Mouse (Mus musculus) forebrain, postnatal 0 days (tissue): Measurements from ENCODE around the gene Igfbp7. TPM values are rescaled to one million over a fixed set of nuclear protein-coding genes. Genes with fewer than 3 reads are reported as not detected.

Source experiments
- ATAC-seq: fragments of 200-750 bp; cut with Nextera tagmentation; 2 replicates; pipeline ENCODE4 v1.8.0; 2017; ENCODE audit warnings: mild to moderate bottlenecking, moderate library complexity
- DNase-seq: peaks from one replicate; pipeline ENCODE4 v3.0.0-alpha.2; 2015
- H3K27ac ChIP-seq: fragments of 300-500 bp; sonication (generic); 2 replicates; pipeline ENCODE4 v1.5.1; 2014; ENCODE audit warnings: low read depth, mild to moderate bottlenecking, antibody characterized with exemption, low read length, moderate library complexity, mixed read lengths
- H3K27me3 ChIP-seq: fragments of 300-500 bp; sonication (generic); 2 replicates; pipeline ENCODE4 v1.6.1; 2014; ENCODE audit warnings: mild to moderate bottlenecking, low read length, mixed read lengths; ENCODE audit not compliant: insufficient read depth
- H3K36me3 ChIP-seq: fragments of 300-500 bp; sonication (generic); 2 replicates; pipeline ENCODE4 v1.6.1; 2014; ENCODE audit warnings: mild to moderate bottlenecking, moderate library complexity; ENCODE audit not compliant: insufficient read depth
- H3K4me1 ChIP-seq: fragments of 300-500 bp; sonication (generic); 2 replicates; pipeline ENCODE4 v1.6.1; 2014; ENCODE audit warnings: antibody characterized with exemption; ENCODE audit not compliant: insufficient read depth
- H3K4me2 ChIP-seq: fragments of 300-500 bp; sonication (generic); 2 replicates; pipeline ENCODE4 v1.6.1; 2014; ENCODE audit warnings: low read depth, mild to moderate bottlenecking, moderate library complexity
- H3K4me3 ChIP-seq: fragments of 300-500 bp; sonication (generic); 2 replicates; pipeline ENCODE4 v1.5.1; 2014; ENCODE audit warnings: low read depth, low read length, mixed read lengths
- H3K9ac ChIP-seq: fragments of 300-500 bp; sonication (generic); 2 replicates; pipeline ENCODE4 v1.6.1; 2014; ENCODE audit warnings: mild to moderate bottlenecking
- H3K9me3 ChIP-seq: fragments of 300-500 bp; sonication (generic); 2 replicates; pipeline ENCODE4 v1.6.1; 2016; ENCODE audit warnings: low read length
- CTCF ChIP-seq: sonication (generic); IDR thresholded peaks from 2 replicates; pipeline ENCODE4 v1.5.1; 2016; ENCODE audit warnings: antibody characterized with exemption, control low read depth, low read depth
- WGBS: fragments of 180-500 bp; shearing (Covaris S2); extraction: QIAGEN DNeasy Blood & Tissue Kit; methylation state at CpG from one replicate; pipeline ENCODE4 v1.1.7; 2014; 5-methylcytosine and 5-hydroxymethylcytosine counted together
- polyA plus RNA-seq: library from polyadenylated mRNA; unstranded; fragments of >200 nt; fragmentation: Nextera tagmentation; extraction: Ambion mirVana; gene quantifications from 2 replicates; pipeline ENCODE4 v1.2.1, GENCODE M21; 2015
- total RNA-seq: library from RNA; depleted of rRNA; stranded (reverse); fragments of >200 nt; gene quantifications from 2 replicates; pipeline ENCODE4 v1.2.3, GENCODE M21; 2014

Igfbp7 gene
- total and polyA plus RNA-seq, 2 experiments from 2014 or later: 44.3 to 88.3 TPM

DNA sequence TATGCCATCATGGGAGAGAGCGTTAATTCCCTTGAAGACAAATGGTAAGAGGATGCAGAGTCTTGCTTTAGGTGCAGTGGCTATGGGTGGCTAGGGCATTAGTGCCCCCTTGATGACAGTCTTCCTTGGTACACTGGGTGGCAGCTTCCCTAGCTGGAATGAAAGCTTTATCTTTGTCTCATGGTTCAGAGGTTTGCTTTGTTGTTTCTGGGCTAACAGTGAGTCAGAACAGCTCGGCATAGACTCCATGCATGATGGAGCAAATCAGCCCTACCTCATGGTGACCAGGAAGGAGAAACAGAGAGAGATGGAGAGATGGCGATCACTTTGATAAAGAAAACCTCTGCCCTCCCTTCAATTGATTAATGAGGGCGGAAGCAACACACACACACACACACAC lies 28.5 kb upstream of the Igfbp7 start:
- Histone ChIP-seq H3K4me1 (no peaks in the 10 kb centered on the region), H3K9me3 (no peaks in the 10 kb centered on the region), H3K4me2 (no peak overlapping the region), H3K27me3 (no peaks in the 10 kb centered on the region), H3K36me3 (no peaks in the 10 kb centered on the region), H3K4me3 (no peak overlapping the region), H3K9ac (no peak overlapping the region), H3K27ac (no peak overlapping the region)
- DNase-seq: no peak
- TF ChIP-seq CTCF: no peak
- 76% methylated on average over 4 of the region's 4 CpGs for WGBS
- no peak for ATAC-seq

DNA sequence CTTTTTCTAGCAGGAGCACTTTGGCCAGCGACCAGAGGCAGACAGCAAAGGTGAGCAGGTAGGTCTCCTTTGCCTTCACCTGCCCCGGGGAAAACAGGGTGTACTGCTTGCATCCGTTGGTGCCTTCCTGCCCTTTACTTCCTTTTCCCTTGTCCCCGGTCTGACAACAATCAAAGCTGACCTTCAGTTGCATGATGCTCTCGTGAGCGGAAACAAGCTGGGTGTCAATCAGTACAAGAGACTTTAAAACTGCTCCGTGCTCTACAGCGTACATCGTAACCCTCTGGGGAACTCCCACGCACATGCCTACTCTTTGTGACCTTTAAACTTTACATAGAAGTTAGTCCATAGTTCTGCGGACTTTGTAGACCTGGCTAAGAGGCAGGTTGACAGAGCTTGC lies 26.2 kb upstream of the Igfbp7 start:
- no peaks in the 10 kb centered on the region for H3K9me3 ChIP-seq
- no peaks in the 10 kb centered on the region for H3K4me1 ChIP-seq
- no peak overlapping the region for H3K9ac ChIP-seq
- no peak overlapping the region for H3K4me2 ChIP-seq
- no peak overlapping the region for H3K4me3 ChIP-seq
- no peaks in the 10 kb centered on the region for H3K36me3 ChIP-seq
- no peak for ATAC-seq
- H3K27ac ChIP-seq: no peak overlapping the region
- no peak for DNase-seq
- no peak for TF ChIP-seq CTCF
- WGBS: 82% methylated on average over 11 of the region's 11 CpGs
- H3K27me3 ChIP-seq: no peaks in the 10 kb centered on the region

DNA sequence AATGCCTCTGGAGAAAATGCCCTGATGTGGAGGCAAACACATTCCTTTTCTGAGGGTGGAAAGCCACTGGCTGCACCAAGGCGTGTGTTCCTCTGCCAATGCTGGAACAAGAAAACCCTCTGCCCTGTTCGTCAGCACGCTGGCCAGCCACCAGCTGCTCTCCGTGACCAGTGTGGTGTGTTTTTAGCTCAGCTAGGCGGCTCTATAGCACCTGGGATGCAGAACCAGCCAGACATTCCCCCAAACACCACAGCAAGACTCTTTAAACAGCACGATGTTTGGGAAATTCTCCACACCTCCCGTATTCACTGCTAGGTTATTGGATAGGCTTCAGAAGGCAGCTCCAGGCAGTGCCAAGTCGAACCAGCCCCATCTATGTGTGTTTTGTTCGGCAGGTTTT lies 25.7 kb upstream of the Igfbp7 start:
- Histone ChIP-seq H3K36me3 (no peaks in the 10 kb centered on the region), H3K9me3 (no peaks in the 10 kb centered on the region), H3K9ac (no peak overlapping the region), H3K27ac (no peak overlapping the region), H3K4me3 (no peak overlapping the region), H3K27me3 (no peaks in the 10 kb centered on the region), H3K4me1 (no peaks in the 10 kb centered on the region), H3K4me2 (no peak overlapping the region)
- WGBS: 63% methylated on average over 9 of the region's 9 CpGs
- no peak; the same call in 1 of the 2 replicates for ATAC-seq
- no peak for TF ChIP-seq CTCF
- DNase-seq: no peak

DNA sequence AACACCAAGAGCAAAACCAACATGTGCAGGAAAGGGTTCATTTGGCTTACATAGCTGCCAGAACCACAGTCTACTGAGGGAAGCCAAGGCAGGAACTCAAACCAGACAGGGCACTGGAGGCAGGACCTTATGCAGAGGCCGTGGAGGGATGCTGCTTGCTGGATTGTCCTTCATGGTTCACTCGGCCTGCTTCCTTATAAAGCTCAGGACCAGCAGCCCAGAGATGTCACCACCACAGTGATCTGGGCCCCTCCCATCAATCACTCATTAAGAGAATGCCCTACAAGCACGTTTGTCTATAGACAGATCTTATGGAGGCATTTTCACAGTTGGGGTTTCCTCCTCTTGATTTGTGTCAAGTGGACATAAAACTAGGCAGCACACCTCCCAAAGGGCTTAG lies 25.3 kb upstream of the Igfbp7 start:
- H3K36me3 ChIP-seq: no peaks in the 10 kb centered on the region
- no peaks in the 10 kb centered on the region for H3K27me3 ChIP-seq
- DNase-seq: no peak
- H3K9ac ChIP-seq: no peak overlapping the region
- TF ChIP-seq CTCF: no peak
- ATAC-seq: no peak
- H3K27ac ChIP-seq: no peak overlapping the region
- WGBS: 65% methylated on average over 3 of the region's 3 CpGs
- H3K4me3 ChIP-seq: no peak overlapping the region
- H3K4me1 ChIP-seq: no peaks in the 10 kb centered on the region
- H3K9me3 ChIP-seq: no peaks in the 10 kb centered on the region
- no peak overlapping the region for H3K4me2 ChIP-seq

DNA sequence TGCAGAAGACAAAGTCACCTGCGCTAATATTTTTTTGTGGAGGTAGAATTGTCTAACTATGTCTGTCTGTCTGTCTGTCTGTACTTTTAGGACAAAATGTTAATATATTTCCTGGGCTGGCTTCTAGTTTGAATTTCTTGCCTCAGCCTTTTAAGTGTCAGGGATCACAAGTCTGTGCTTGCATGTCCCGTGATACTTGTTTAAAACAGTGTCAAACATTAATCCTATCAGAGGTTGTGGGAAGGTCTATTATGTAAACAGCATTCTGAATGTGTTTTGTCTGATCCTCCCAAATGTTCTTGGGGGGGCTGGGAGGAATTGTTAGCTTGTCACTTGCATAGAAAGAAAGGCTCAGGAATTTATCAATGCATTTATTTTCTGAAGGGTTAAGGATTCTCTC lies 24.6 kb upstream of the Igfbp7 start:
- no peak overlapping the region for H3K4me3 ChIP-seq
- no peak overlapping the region for H3K4me2 ChIP-seq
- H3K27me3 ChIP-seq: no peaks in the 10 kb centered on the region
- no peak overlapping the region for H3K27ac ChIP-seq
- H3K9me3 ChIP-seq: no peaks in the 10 kb centered on the region
- ATAC-seq: no peak
- H3K36me3 ChIP-seq: no peaks in the 10 kb centered on the region
- TF ChIP-seq CTCF: no peak
- H3K9ac ChIP-seq: no peak overlapping the region
- DNase-seq: no peak
- H3K4me1 ChIP-seq: no peaks in the 10 kb centered on the region
- 72% methylated on average over 2 of the region's 2 CpGs for WGBS

DNA sequence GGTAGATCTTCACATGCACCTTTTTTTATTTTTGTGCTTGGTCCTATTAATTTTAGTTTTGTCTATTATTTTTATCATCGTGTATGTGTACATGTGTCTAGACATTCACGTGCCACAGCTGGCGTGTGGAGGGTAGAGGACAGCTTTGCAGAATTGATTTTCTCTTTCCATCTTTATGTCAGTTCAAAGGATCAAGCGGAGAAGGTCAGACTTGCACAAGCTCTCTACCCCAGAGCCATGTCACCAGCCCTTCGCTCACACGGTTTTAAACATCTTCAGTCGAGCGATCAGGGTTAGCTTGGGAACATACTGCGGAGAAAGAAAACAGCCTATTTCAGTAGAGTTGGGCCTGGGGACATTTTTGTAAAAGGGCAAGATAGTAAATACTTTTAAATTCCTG lies 23.2 kb upstream of the Igfbp7 start:
- H3K4me2 ChIP-seq: no peak overlapping the region
- no peak overlapping the region for H3K9ac ChIP-seq
- no peaks in the 10 kb centered on the region for H3K27me3 ChIP-seq
- no peaks in the 10 kb centered on the region for H3K36me3 ChIP-seq
- H3K27ac ChIP-seq: no peak overlapping the region
- no peaks in the 10 kb centered on the region for H3K4me1 ChIP-seq
- DNase-seq: no peak
- H3K9me3 ChIP-seq: no peaks in the 10 kb centered on the region
- 87% methylated on average over 9 of the region's 9 CpGs for WGBS
- ATAC-seq: no peak
- TF ChIP-seq CTCF: no peak
- no peak overlapping the region for H3K4me3 ChIP-seq

DNA sequence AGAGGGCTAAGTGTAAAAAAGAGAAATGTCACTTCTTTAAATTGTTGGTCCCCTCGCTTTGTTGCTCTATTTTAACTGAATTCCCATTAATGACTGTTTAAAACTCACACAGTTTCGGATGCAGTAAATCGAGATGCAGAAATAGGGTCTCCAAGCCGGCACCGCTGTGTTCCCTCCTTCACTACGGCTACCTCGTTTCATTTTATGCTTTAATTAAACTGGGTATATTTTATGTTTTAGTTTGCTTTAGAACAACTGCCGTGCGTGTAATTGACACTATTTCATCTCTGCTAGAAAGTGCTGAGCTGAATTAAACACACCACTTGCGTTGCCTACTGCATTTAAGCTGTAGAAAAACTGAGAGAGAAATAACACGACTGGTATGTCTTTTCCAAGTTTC lies 22.6 kb upstream of the Igfbp7 start:
- TF ChIP-seq CTCF: no peak
- H3K4me3 ChIP-seq: no peak overlapping the region
- H3K4me1 ChIP-seq: no peaks in the 10 kb centered on the region
- no peaks in the 10 kb centered on the region for H3K9me3 ChIP-seq
- DNase-seq (no peak), ATAC-seq (no peak)
- H3K27ac ChIP-seq: no peak overlapping the region
- H3K27me3 ChIP-seq: no peaks in the 10 kb centered on the region
- 67% methylated on average over 11 of the region's 11 CpGs for WGBS
- H3K4me2 ChIP-seq: no peak overlapping the region
- H3K9ac ChIP-seq: no peak overlapping the region
- H3K36me3 ChIP-seq: no peaks in the 10 kb centered on the region

DNA sequence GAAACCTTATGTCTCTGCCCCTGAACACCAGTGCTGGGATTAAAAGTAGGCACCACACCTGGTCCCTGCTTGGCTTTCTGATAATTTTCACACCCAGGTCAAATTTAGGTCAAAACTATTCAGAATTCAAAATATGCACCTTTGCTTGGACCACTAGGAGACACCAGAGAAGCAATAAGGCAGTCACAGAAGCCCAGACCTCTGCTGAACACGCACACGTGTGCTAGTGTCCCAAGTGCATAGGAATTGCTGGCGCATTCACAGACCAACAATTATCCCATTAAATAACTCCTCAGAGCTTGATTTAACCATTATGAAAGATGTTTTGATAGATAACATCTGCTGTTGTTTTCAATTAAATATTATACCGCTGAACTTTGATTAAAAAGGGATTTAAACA lies 22.2 kb upstream of the Igfbp7 start:
- no peaks in the 10 kb centered on the region for H3K9me3 ChIP-seq
- H3K4me3 ChIP-seq: no peak overlapping the region
- no peak overlapping the region for H3K27ac ChIP-seq
- ATAC-seq (no peak), DNase-seq (no peak)
- H3K4me2 ChIP-seq: no peak overlapping the region
- 66% methylated on average over 4 of the region's 4 CpGs for WGBS
- H3K36me3 ChIP-seq: no peaks in the 10 kb centered on the region
- no peaks in the 10 kb centered on the region for H3K27me3 ChIP-seq
- no peaks in the 10 kb centered on the region for H3K4me1 ChIP-seq
- no peak overlapping the region for H3K9ac ChIP-seq
- no peak for TF ChIP-seq CTCF
